Mouse (Mus musculus) spleen, adult 12 weeks (tissue): ENCODE measurements around the gene Gm21119.

Experiments
- DNase-seq: peaks from one replicate; pipeline ENCODE4 v3.0.0; 2022; ENCODE audit warnings: low spot score

Gm21119 gene

DNA sequence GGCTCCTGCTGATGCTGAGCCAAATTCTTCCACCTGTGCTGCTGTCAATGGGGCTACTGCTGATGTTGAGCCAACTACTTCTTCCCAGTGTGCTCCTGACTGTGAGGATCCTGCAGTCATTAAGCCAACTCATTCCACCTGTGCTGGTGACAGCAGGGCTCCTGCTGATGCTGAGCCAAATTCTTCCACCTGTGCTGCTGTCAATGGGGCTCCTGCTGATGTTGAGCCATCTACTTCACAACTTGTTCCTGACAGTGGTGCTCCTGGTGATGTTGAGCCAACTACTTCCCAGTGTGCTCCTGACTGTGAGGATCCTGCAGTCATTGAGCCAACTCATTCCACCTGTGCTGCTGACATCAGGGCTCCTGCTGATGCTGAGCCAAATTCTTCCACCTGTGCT is 63.7 kb downstream of the Gm21119 start:
- peak; percentile 0 for DNase-seq
